Mouse (Mus musculus): ENCODE measurements around the gene Sdhaf4.
"Not testable (repeated sequence)": the region's sequence is repeated elsewhere in the genome, so short reads cannot be mapped to it uniquely, and the experiment has no call there.

Gene Sdhaf4

DNA sequence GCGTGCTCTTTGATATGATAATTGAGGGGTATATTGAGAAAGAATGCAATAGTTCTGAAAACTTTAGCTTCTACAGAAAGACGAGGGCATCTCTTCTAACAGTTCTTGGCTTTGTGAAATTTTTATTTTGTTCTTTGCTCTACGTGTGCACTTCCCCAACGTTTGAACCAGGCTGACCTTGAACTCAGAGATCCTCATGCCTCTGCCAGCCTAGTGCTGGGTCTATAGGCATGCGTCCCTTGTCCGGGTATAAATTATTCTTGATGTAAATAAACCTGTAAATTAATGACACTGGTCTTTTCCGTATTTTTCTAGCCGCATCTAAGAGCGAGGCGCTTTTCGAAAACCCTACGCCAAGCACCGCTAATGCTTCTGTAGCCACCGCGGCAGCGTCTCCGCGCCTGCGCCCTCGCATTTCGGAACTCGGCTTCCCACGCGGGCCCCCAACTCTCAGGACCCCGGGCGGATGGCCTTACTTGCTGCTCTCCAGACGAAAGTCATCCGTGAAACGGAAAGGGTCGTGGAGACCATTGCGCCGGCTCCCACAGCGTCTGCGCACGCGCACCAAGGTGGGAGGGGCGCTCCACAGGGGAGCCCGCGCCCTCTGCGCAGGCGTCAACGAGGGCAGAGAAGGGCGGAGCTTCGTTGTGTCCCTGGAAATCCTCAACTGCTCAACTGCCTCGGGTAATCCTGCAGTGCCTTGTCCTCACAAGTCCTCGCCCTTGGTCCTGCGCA, at the start of gene Sdhaf4:
TSS of gene Sdhaf4 (minus strand) at position 587 of the 735 bp plus-strand sequence.
- DNase-seq (ENCODE audit: low spot score in 2 of 2): peak; percentile 94

- DNase-seq (ENCODE audit: low spot score in 2 of 2): no peak
These were observed 41.5 kb upstream of the Sdhaf4 start for GRCm38 (mm10) chr1:24046730-24047510.

DNA sequence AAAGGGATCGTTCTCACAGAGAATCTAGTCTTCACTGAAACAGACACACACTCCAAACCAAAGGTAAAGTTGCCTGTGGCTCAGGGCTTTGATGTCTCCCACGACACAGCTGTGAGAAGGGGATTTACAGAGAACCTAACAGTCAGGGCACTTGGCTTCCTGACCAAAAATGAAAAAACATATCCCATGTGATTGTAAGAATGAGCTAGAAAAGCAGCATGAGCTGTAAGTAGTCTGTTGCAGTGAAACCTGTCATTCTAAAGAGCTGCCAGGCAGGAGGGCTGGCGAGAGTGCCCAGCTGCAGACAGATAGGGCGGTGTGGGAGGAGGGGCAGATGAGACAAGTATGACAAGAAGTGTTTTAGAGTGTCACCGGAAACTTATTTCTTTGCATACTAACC, 40.2 kb upstream of the Sdhaf4 start:
- no peak for DNase-seq (ENCODE audit: low spot score in 2 of 2)

- no peak for DNase-seq (ENCODE audit: low spot score in 2 of 2)
These were observed 37.6 kb upstream of the Sdhaf4 start for GRCm38 (mm10) chr1:24043007-24043406.

DNA sequence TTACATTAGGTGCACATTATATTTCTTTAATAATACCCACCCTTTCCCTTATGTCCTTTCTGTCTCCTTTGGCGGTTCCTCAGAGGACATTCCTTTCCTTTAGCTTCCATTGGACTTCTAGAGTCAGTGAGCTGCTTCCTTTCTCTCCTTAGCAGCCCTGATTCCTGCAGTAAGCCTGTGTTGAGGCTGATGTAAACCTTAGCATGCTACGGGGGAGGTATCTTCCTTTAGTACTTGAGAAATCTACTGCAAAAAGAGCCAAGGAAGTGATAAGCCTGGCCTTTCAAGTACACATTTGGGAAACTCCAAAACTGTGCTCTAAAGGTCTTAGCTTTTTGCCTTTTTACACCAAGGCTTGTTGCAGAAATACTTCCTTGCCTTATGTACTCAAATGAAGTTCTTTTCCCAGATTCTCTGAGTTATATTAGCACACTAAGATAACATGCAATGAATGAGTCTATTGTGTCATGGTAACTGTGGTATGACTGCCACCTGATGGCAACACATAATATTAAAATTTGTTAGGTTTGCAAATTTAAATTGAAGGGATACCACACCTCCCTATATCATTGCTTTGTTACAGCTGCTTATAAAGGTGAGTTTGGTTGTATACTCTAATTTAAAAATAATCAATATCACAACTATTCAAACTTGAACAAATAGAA, 28.4 kb upstream of the Sdhaf4 start:
- DNase-seq (ENCODE audit: low spot score in 2 of 2): no peak

GRCm38 (mm10) chr1:24010821-24011220, 5.4 kb upstream of the Sdhaf4 start:
- DNase-seq (ENCODE audit: low spot score in 2 of 2): no peak

DNA sequence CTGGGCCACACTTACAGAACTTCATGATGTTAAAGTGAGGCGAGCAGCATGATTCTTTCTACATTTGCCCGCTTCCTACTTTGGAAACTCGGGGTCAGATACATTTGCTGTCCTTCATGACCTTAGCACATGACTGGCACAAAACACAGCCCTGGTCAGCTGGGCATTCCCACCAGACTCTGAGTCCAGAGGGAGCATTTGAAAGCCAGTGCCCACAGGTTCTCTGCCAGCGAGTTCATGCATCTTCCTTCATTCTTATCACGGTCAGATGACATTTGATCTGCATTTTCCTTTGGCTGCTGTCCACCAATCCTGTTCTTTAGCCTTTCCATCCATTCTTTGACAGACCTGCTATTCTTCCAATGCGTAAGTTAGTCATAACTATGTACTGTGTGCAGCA, 4.6 kb upstream of the Sdhaf4 start:
- DNase-seq (ENCODE audit: low spot score in 2 of 2): no peak

- no peak for DNase-seq (ENCODE audit: low spot score in 2 of 2)
These were observed 2.2 kb upstream of the Sdhaf4 start for GRCm38 (mm10) chr1:24007621-24008020.

DNA sequence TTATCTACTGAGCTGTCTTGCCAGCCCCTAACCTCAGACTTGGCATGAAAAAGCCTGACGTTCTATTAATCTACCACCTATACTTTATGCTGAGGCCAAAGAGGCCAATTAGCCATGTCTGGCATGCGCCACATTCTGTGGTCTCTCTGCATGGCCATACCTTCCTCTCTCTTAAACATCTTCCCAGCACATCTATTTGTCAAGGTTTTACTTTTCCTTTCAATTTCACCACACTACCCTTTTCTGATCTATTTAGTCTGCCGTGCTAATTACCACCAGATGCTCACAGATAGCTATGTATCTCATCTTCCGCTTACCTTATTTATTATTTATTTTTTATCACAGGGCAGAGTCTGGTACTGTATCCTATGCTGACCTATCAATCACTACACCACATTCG, 6.1 kb downstream of the Sdhaf4 start:
- DNase-seq (ENCODE audit: low spot score in 2 of 2): no peak

GRCm38 (mm10) chr1:23998866-23999265, 6.6 kb downstream of the Sdhaf4 start:
- no peak for DNase-seq (ENCODE audit: low spot score in 2 of 2)

GRCm38 (mm10) chr1:23998120-23998810, 7.2 kb downstream of the Sdhaf4 start:
- DNase-seq (ENCODE audit: low spot score in 2 of 2): no peak

GRCm38 (mm10) chr1:23997493-23997892, 8.0 kb downstream of the Sdhaf4 start:
- no peak for DNase-seq (ENCODE audit: low spot score in 2 of 2)

DNA sequence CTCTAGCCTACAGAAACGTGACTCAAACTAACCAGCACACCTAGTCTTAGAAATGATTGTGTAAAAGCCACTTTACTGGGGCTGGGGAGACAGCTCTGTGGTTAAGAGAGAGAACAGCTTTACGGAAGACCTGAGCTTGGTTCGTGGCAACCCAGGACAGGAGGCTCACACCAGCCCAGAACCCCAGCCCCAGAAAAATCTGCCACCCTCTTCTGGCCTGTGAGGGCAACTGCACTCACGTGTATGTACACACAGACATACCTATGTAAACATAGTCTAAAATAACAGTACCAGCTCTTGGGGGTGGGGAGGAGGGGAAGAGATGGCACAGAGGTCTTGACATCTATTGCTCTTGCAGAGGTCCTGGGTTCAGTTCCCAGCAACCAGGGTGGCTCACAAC, 10.0 kb downstream of the Sdhaf4 start:
- DNase-seq (ENCODE audit: low spot score in 2 of 2): no peak

- DNase-seq (ENCODE audit: low spot score in 2 of 2): no peak
These were observed 22.3 kb downstream of the Sdhaf4 start for GRCm38 (mm10) chr1:23983118-23983517.

- no peak for DNase-seq (ENCODE audit: low spot score in 2 of 2)
These were observed 27.2 kb downstream of the Sdhaf4 start for GRCm38 (mm10) chr1:23978281-23978680.

DNA sequence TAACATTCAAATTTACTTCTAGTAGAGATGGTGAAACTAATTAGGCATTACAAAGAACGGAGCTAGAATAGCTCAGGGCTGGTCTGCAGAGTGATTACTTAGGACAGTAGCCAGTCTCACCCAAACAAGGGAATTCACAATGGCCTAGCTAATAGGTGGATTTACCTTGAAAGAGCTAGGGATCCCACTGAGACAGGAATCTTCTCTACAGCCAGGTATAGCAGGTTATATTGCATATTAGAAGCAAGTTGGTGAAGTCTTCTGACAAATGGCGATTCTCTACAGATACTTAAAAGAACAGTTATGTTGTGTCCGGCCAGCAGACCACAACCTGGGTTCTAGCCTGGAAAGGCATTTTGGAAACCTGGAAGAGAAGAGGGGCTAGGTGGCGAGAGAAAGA, 34.3 kb downstream of the Sdhaf4 start:
- DNase-seq (ENCODE audit: low spot score in 2 of 2): not testable (repeated sequence)

GRCm38 (mm10) chr1:23968027-23968725, 37.3 kb downstream of the Sdhaf4 start:
- DNase-seq (ENCODE audit: low spot score in 2 of 2): no peak

- no peak for DNase-seq (ENCODE audit: low spot score in 2 of 2)
These were observed 39.2 kb downstream of the Sdhaf4 start for GRCm38 (mm10) chr1:23966226-23966625.

- no peak for DNase-seq (ENCODE audit: low spot score in 2 of 2)
These were observed 46.1 kb downstream of the Sdhaf4 start for GRCm38 (mm10) chr1:23959415-23959732.

DNA sequence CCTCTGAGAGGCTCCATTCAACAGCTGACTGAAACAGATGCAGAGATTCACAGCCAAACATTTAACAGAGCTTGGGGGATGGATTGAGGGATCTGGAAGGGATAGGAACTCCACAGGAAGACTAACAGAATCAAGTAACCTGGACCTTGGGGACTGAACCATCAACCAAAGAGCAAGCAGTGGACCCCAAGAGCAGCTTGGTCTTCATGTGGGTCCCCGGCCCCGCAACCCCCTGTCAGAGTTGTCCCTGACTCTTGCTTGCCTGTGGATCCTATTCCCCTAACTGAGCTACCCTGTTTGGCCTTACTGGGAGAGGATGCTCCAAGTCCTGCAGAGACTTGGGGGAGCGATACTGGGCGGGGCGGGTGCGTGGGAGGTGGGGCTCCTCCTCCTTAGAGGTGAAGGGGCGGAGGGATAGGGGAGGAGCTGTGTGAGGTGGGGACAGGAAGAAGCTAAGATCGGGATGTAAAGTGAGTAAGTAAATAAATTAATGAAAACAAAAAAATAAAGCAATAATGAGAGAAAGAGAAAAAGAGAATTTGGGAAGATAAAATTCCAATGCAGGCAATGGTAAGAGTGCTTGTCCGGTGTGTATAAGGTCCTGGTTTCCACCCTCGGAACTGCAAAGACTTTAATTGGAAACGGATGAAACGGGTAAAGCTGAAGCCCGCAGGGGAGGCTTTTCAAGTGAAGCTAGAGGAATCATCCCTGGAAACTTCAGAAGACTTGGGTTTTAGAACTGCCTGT, 46.6 kb downstream of the Sdhaf4 start:
- DNase-seq (ENCODE audit: low spot score in 2 of 2): no peak

DNA sequence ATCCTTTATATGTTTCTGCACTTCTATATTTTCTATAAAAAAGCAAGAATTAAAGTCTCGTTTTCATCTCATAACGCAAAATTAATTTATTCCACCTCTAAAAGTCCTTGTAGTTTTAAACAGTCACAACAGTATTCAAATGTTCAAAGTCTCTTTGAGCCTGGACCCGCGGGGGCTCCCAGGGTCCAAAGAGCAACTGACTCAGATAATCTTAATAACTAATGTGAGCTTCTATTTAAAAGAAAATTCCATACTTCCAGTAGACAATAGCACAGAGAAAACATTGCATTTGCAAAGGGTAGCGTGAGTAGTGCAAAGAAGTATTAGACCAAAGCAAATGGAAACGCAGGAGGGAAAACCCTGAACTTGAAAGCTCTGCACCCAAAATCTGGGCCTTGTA, 47.4 kb downstream of the Sdhaf4 start:
- DNase-seq (ENCODE audit: low spot score in 2 of 2): no peak
